Mouse (Mus musculus) heart, embryonic 11.5 days (tissue): ENCODE measurements at regions not wholly inside any gene's neighbourhood (a gene's known extent, or its start where the extent isn't known, plus 50 kb on each side); places are given as distances from the start of the nearest gene placed in this dataset.
A peak's percentile ranks its signal among the peaks of the same experiment; 100 is the strongest.

Experiments
- ATAC-seq: fragments of 200-750 bp; cut with Nextera tagmentation; replicated peaks from 2 replicates; pipeline ENCODE4 v1.8.0; 2017; ENCODE audit warnings: moderate library complexity; ENCODE audit not compliant: insufficient number of reproducible peaks, low FRiP score, low TSS enrichment
- H3K27ac ChIP-seq: fragments of 300-500 bp; sonication (generic); 2 replicates; pipeline ENCODE4 v1.5.1; 2014; ENCODE audit warnings: mild to moderate bottlenecking, low read depth, low read length
- H3K27me3 ChIP-seq: fragments of 300-500 bp; sonication (generic); 2 replicates; pipeline ENCODE4 v1.6.1; 2014; ENCODE audit warnings: mild to moderate bottlenecking, low read length, mixed read lengths; ENCODE audit not compliant: control insufficient read depth, insufficient read depth
- H3K36me3 ChIP-seq: fragments of 300-500 bp; sonication (generic); 2 replicates; pipeline ENCODE4 v1.6.1; 2014; ENCODE audit warnings: mild to moderate bottlenecking, low read length, moderate library complexity, mixed read lengths; ENCODE audit not compliant: control insufficient read depth, insufficient read depth
- H3K4me1 ChIP-seq: fragments of 300-500 bp; sonication (generic); 2 replicates; pipeline ENCODE4 v1.6.1; 2014; ENCODE audit warnings: low read length; ENCODE audit not compliant: control insufficient read depth, insufficient read depth
- H3K4me2 ChIP-seq: fragments of 300-500 bp; sonication (generic); 2 replicates; pipeline ENCODE4 v1.6.1; 2014; ENCODE audit warnings: mild to moderate bottlenecking, moderate library complexity
- H3K4me3 ChIP-seq: fragments of 300-500 bp; sonication (generic); 2 replicates; pipeline ENCODE4 v1.5.1; 2014; ENCODE audit warnings: low read depth, low read length
- H3K9ac ChIP-seq: fragments of 300-500 bp; sonication (generic); 2 replicates; pipeline ENCODE4 v1.6.1; 2014; ENCODE audit warnings: mild to moderate bottlenecking, low read depth, low read length, moderate library complexity
- H3K9me3 ChIP-seq: fragments of 300-500 bp; sonication (generic); replicated peaks from 2 replicates; pipeline ENCODE4 v1.6.1; 2016; ENCODE audit warnings: low read length; ENCODE audit not compliant: control insufficient read depth
- WGBS: fragments of 180-500 bp; shearing (Covaris S2); extraction: QIAGEN DNeasy Blood & Tissue Kit; methylation state at CpG from one replicate; pipeline ENCODE4 v1.1.7; 2014; ENCODE audit not compliant: insufficient replicate concordance; 5-methylcytosine and 5-hydroxymethylcytosine counted together

GRCm38 (mm10) chr14:105431584-105431983 lies 173.2 kb downstream of the Ndfip2 start:
- H3K9me3 ChIP-seq, result no peaks in the 10 kb centered on the region
- 86% methylated on average over 4 of the region's 4 CpGs for WGBS
- H3K27ac ChIP-seq, result no peak overlapping the region
- H3K4me2 ChIP-seq, result no peak overlapping the region
- no peak overlapping the region for H3K4me3 ChIP-seq
- no peak for ATAC-seq
- no peak overlapping the region for H3K9ac ChIP-seq
- no peaks in the 10 kb centered on the region for H3K36me3 ChIP-seq
- peaks cover 12% of the 10 kb centered on the region; the same call in 1 of the 2 replicates for H3K4me1 ChIP-seq
- no peaks in the 10 kb centered on the region for H3K27me3 ChIP-seq

- no peak overlapping the region for H3K4me3 ChIP-seq
- H3K27me3 ChIP-seq, result no peaks in the 10 kb centered on the region
- WGBS, result 66% methylated on average over 5 of the region's 5 CpGs
- peaks cover 12% of the 10 kb centered on the region; the same call in 1 of the 2 replicates for H3K4me1 ChIP-seq
- no peak overlapping the region for H3K27ac ChIP-seq
- H3K9ac ChIP-seq, result no peak overlapping the region
- no peak for ATAC-seq
- H3K4me2 ChIP-seq, result no peak overlapping the region
- no peaks in the 10 kb centered on the region for H3K9me3 ChIP-seq
- H3K36me3 ChIP-seq, result no peaks in the 10 kb centered on the region
These were observed 171.4 kb downstream of the Ndfip2 start for GRCm38 (mm10) chr14:105429664-105430257.

GRCm38 (mm10) chr14:105427474-105427901 lies 169.1 kb downstream of the Ndfip2 start:
- Histone ChIP-seq H3K36me3 (no peaks in the 10 kb centered on the region), H3K4me2 (peak overlapping the region; percentile 24; the same call in 1 of the 2 replicates)
- 46% methylated on average over 17 of the region's 17 CpGs for WGBS

GRCm38 (mm10) chr14:105426597-105427334 lies 168.4 kb downstream of the Ndfip2 start:
- Histone ChIP-seq H3K9me3 (no peaks in the 10 kb centered on the region), H3K9ac (no peak overlapping the region), H3K36me3 (no peaks in the 10 kb centered on the region), H3K27ac (no peak overlapping the region), H3K27me3 (no peaks in the 10 kb centered on the region), H3K4me3 (no peak overlapping the region), H3K4me2 (no peak overlapping the region), H3K4me1 (no peaks in the 10 kb centered on the region)
- no peak for ATAC-seq
- WGBS, result 76% methylated on average over 19 of the region's 19 CpGs

More at GRCm38 (mm10) chr14:105427474-105427901, 169.1 kb downstream of the Ndfip2 start:
- Histone ChIP-seq H3K4me1 (peaks cover 3% of the 10 kb centered on the region; the same call in 1 of the 2 replicates), H3K27ac (no peak overlapping the region), H3K4me3 (no peak overlapping the region), H3K9ac (no peak overlapping the region), H3K27me3 (no peaks in the 10 kb centered on the region), H3K9me3 (no peaks in the 10 kb centered on the region)
- ATAC-seq, result no peak

GRCm38 (mm10) chr14:105417967-105418366 lies 159.6 kb downstream of the Ndfip2 start:
- Histone ChIP-seq H3K36me3 (no peaks in the 10 kb centered on the region), H3K27me3 (no peaks in the 10 kb centered on the region), H3K4me1 (no peaks in the 10 kb centered on the region), H3K9ac (no peak overlapping the region), H3K9me3 (no peaks in the 10 kb centered on the region), H3K27ac (no peak overlapping the region), H3K4me3 (no peak overlapping the region), H3K4me2 (no peak overlapping the region)
- 69% methylated on average over 4 of the region's 4 CpGs for WGBS
- no peak for ATAC-seq

GRCm38 (mm10) chr14:105417458-105417960 lies 159.1 kb downstream of the Ndfip2 start:
- Histone ChIP-seq H3K9me3 (no peaks in the 10 kb centered on the region), H3K9ac (no peak overlapping the region), H3K36me3 (no peaks in the 10 kb centered on the region), H3K4me3 (no peak overlapping the region), H3K4me2 (no peak overlapping the region), H3K27me3 (no peaks in the 10 kb centered on the region), H3K27ac (no peak overlapping the region), H3K4me1 (no peaks in the 10 kb centered on the region)
- ATAC-seq, result no peak
- 80% methylated on average over 8 of the region's 8 CpGs for WGBS

- no peaks in the 10 kb centered on the region for H3K36me3 ChIP-seq
- no peak overlapping the region for H3K27ac ChIP-seq
- WGBS, result 65% methylated on average over 7 of the region's 7 CpGs
- H3K27me3 ChIP-seq, result no peaks in the 10 kb centered on the region
- no peak overlapping the region for H3K4me2 ChIP-seq
- H3K9ac ChIP-seq, result no peak overlapping the region
- H3K4me1 ChIP-seq, result no peaks in the 10 kb centered on the region
- no peak overlapping the region for H3K4me3 ChIP-seq
- H3K9me3 ChIP-seq, result no peaks in the 10 kb centered on the region
- ATAC-seq, result no peak
These were observed 158.6 kb downstream of the Ndfip2 start for GRCm38 (mm10) chr14:105416964-105417363.

- H3K9me3 ChIP-seq, result no peaks in the 10 kb centered on the region
- H3K4me3 ChIP-seq, result no peak overlapping the region
- peak overlapping the region; percentile 6; the same call in 1 of the 2 replicates for H3K4me2 ChIP-seq
- 79% methylated on average over 2 of the region's 2 CpGs for WGBS
- peaks cover 19% of the 10 kb centered on the region for H3K4me1 ChIP-seq
- no peak for ATAC-seq
- H3K27me3 ChIP-seq, result no peaks in the 10 kb centered on the region
- H3K36me3 ChIP-seq, result no peaks in the 10 kb centered on the region
- H3K27ac ChIP-seq, result peak overlapping the region; percentile 64
- H3K9ac ChIP-seq, result no peak overlapping the region
These were observed 146.3 kb downstream of the Ndfip2 start for GRCm38 (mm10) chr14:105404662-105405061.
